Mouse (Mus musculus) layer of hippocampus, adult 9-11 months (tissue): Measurements from ENCODE around the gene Nptx1.

Source experiments
- DNase-seq: peaks from one replicate; pipeline ENCODE4 v3.0.0; 2022

Nptx1 gene

DNA sequence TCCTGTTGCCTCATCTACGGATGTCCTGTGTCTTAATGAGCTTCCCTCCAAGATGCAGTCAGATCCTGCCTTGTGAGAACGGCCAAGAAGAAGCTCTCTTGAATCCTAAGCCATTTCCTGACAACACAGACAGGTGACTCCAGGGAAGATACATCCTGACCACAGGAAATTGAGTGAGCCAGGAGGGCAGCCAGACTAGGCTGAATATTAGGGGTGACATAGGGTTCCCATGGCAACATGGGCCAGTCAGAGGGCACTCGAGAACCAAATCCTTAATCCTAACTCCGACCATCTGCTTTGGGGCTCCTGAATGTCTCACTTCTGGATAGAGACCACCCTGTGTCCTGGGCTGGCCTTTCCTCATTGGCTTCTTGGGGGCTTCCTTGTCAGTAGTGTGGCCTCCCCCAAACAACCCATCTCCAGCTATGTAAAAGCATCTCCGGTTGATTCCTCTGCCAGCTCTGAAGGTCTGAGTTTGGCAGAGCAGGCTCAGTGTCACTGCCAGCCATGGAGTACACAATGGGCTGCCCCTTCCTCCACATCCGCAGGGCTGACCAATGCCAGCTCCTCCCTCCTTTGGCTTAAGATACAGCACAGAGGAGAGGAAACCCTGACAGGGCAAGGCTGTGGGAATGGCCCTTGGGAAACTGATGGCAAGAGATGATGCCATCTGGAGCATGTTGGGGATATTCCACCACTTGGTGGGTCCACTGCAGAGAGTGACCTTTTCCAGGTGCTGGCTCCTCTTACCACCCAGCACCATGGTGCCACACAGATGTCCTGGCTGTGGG lies 25.4 kb downstream of the Nptx1 start:
- no peak for DNase-seq

DNA sequence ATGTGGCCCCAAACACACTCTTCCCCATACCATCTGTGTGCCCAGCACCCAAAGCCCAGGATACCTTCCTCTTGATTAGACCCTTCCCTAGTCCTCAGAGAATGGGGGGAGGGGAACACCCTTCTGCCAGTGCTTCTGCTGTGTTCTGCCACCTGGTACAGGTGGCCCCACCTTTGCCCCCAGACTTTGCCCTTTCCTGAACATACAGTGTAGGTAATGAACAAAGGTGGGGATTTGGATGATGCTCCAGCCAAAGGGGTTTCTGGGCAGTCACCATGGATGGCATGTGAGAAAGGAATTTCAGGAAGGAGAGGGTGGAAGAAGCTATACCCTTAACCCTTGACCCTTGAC lies 26.9 kb downstream of the Nptx1 start:
- no peak for DNase-seq

DNA sequence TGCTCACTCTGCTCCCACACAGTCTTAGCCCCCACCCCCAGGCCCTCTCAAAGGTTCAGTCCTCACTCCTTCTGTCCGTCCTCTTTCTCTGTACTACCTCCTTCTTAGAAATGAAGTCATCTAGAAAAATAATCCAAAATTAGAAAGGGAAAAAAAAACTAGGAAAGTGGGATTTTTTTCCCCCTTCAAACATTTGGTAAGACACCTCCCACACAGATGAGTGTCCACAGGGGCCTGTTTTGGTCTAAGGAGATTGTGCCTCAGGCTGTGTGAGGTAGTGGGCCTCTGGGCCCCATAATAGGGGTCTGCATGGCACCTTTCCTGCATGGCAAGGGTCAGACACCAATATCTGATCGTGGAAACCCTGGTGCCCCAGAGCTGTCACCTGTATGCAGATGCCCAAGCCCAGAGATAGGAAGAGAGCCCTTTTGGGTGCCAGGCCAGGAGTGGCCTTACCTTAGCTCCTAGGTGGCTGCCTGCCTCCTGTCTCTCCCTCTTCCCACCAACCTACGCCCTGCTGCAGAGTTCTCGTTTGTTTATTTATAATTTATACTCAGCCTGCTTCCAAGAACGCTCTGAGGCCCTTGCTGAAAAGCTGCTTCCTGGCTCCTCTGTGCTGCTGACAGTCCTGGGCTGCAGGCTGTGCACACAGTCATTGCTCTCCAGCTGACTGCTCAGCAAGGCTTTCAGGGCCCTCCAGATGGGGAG lies 27.4 kb downstream of the Nptx1 start:
- DNase-seq, result peak; percentile 59

DNA sequence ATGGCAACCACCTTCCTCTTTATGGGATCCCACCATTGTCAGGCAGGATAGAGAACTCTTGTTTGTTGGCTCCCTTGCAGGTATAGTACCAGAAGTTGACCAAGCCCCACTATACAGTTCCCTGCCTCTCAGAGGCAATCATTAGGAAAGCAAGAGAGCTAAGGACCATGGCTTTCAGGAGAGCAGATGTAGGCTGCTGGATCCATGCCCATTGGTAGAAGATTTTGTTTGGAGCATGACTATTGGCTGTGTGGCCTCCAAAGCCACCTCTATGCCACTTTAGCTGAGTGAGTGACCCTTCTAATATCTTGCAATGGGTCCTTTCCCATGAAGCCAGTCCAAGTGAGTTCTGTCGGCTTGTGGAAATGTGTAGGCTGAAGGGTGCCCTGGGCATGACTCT lies 28.2 kb downstream of the Nptx1 start:
- no peak for DNase-seq

DNA sequence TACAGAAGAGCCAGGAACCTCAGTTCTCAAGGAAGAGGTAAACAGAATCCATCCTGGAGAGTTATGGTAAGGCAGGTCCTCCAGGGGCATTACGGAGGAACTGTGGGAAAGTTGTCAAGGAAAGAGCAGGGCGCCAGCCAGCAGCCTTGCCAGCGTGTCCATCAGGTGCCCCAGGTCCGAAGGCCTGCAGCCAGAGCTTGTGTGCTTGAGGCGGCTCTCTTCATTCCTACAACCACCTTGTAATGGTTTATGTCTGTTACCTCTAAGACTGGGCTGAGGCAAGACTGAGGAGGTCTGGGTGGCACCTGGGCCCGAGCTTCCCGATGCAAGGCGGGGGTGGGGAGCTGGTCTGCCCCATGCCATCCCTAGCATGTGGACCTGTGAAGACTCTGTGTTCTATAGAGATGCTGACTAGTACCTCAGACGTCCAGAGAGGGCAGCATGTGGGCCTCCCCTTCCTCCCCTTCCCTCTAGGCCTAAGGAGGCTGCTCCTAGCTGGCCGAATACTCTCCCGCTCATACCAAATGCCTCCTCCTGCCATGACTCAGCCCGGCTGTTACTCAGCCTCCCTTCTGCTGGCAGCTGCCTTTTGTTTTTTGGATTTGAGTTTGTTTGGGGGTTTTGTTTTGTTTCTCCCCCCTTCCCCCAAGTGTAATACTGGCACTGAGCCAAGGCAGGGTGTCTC lies 30.7 kb downstream of the Nptx1 start:
- peak; percentile 72 for DNase-seq

DNA sequence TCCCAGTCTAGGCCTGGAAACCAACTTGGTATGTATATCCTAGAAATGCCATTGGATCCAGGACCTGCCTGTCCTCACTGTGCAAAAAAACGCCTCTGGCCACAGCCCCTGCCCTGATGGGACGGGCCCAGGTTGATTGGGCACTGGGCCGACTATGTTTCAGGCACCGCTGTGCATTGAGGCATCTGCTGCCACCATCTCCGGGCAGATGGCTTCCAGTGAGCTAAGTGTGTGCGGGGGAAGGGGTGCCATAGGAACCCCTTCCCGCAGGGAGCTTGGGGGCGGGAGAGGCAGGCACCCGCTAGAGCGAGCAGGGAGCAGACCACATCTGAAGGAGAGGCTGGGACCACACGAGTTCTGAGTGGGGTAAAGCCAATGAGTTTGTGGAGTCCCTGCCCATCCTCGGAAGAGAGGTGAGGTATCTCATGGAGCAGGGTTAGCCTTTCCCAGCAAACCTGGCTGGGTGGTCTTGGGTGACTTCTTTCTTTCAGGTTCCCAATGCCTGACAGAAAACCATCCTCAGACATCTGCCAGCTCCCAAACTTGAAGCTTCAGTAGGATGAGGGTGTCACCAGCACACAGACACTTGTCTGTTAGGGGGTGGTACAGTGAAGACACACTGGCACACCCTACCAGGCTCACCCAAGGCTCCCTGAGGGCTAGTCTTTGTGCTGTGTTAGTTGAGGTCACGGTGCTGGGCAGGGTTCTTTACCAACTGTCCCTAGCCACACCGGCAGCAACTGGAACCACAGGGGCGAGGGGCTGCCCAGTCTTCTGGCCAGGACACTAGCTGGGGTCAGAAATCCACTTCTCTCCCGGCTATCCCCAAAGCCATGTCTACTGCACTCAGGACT lies 31.5 kb downstream of the Nptx1 start:
- DNase-seq, result peak; percentile 88

DNA sequence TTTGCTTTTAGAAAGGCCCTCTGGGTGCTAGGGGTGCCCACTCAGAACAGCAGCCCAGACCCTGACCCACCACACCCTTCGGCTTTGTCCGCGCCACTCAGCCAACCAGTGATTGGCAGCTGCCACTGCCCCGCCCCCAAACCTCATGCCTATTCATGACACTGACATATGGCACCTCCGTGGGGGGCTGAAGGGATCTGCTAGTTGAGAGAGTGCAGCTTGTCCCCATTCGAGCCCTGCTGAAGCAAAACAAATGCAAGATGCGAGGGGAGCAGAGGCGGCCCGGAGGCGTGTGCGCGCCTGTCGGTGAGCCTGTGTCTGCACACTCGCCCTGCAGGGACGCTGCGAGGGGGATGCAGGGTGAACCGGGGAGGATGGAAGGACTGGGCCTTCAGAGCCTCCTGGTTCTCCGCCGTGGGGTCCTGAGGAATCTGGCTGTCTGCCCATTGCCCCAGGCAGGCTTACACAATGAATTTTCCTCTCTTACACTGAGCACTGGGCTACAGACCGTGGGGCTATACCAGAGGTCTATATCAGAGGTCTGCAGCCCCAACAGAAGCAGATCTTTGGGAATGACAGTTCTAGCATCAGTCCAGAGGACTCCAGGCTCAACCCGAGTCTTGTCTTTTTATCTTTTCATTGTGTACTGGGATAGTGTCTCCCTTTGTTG lies 32.5 kb downstream of the Nptx1 start:
- DNase-seq, result peak; percentile 89

DNA sequence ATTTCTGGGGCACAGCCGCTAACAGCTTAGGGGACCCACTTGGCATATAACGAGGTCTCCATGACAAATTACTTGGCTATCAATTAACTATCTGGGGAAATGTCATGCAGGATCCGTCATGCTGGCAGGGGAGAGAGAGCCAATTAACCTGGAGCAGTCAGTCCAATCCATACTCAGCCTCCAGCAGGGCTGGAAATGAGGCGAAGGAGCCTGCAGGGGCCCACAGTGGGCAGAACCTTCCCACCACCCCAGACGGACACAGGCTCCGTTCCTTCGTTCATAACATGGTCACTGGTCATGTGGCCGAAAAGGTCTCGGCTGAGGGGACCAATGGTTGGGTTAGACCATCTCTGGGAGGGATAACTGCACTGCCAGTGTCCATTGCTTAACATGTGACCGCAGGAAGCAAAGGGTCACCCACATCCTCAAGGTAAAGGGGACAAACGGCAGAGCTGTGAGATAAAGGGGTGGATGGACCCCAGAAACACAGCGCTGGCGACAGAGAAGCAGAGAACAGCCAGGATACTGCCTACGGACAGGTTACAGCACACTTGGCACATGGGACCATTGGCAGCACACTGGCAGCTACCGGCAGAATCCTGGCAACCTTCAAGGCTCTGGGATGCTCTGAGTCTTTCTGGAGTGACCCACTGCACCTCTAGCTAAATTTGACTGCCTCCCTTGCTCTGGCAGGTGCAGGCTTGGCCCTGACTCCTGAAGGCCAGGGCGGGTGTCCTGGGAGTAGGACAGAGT lies 33.3 kb downstream of the Nptx1 start:
- DNase-seq, result no peak

DNA sequence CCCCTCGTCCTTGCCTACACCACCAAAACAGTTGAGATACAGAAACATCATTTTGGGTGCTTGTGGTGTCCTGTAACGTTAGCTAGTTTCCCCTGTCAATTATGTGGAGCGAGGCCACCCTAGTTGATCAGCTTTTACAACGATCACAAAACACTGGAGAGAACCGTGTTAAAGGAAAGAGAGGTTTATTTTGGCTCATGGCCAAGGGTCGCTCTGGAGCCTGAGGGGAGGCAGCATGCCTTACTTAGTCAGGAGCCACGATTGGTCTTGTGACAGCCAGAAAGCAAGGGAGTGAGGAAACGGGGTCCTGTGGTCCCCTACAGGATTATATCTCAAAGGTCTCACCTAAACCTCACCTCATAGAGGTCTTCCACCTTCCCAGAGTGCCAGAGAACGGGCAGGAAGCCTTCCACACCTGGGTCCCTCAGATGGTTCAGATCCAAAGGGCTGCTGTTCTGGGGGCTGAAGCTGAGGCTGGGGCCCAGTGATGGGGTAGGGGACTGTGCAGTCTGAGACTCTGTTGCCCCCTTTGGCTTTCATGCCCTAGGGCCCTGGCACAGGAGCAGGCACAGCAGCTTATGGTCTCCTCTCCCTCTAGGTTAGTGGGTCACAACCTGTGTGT lies 34.4 kb downstream of the Nptx1 start:
- DNase-seq, result no peak

DNA sequence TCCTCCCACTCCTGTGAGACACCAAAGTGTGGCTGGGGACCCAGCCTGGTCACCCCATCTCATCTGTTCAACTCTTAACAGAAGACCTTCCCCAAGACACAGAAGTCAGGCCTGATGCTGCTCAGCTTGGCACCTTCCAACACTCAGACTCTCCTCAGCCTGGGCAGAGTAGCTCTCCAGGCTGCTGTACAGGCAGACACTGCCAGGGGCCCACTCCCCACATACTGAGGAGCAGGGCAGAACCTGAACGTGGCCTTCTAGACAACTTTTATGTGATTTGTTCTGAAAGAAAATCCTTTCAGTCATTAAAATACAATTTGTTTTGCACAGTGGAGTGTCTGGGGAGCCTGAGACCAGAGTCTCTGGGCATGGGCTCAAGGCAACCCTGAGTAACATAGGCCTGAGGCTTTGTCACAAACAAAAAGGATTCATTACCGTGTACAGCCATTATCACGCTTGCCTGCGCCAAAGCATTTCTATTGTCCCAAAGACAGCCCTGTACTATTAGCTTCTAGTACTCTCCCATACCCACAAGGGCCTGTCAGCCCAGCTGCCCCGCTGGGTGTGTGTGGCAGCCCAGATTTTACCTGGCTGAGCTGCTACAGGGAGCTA lies 38.3 kb downstream of the Nptx1 start:
- DNase-seq, result no peak

DNA sequence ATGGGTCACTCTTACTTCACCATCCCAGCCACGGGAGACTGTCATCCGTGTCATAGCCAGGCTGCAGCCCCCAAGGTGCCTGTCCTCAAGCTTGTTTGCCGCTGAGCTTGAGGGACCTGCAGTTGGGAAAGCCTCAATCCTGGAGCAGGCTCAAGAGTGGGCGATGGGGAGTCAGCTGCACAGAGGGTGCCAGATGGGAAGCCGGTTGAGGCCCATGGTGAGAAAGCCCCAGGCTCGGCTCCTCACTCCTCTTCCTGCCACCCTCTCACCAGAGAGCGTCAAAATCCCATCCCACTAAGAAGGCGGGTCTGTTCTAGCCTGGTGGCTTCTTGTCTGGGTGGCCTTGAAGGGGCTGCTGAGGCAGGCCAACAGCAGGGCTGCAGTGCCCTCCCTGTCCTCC lies 39.8 kb downstream of the Nptx1 start:
- DNase-seq, result peak; percentile 85

DNA sequence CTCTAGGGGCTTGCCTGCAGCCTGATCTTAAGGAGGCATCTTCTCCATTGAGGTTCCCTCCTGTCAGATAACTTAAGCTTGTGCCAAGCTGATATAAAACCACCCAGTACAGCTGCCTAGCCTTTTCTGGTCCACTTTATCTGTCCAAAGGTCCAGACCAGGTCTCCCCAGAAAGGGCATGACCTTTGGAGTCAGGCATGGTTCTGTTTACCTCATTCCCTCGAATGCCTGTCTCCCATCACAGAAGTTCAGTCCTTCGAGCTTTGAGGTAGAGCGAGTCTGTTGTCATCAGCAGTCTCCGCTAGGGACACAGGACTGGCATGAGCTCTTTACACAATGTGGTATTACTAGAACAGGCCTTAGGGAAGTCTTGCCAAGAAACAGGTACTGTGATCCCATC lies 41.2 kb downstream of the Nptx1 start:
- no peak for DNase-seq

DNA sequence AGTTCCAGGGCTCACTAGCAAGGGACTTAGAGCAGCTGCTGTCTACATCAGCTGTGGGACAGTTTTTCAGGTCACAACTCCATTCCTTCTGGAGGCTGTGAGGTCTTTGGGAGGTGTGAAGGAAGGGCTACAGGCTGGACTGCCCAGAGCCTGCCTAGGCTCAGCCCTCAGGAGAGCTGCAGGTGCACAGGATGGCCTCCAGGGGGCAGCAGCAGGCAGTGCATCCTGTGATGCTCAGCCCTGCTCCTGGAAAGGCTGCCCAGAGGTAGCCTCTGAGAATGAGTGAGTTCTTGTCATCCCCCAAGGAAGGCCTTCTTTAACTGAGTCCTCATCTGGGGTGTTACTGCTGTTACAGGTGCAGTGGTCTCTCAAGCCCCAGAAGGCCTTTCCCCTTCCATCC lies 43.9 kb downstream of the Nptx1 start:
- DNase-seq, result peak; percentile 45

DNA sequence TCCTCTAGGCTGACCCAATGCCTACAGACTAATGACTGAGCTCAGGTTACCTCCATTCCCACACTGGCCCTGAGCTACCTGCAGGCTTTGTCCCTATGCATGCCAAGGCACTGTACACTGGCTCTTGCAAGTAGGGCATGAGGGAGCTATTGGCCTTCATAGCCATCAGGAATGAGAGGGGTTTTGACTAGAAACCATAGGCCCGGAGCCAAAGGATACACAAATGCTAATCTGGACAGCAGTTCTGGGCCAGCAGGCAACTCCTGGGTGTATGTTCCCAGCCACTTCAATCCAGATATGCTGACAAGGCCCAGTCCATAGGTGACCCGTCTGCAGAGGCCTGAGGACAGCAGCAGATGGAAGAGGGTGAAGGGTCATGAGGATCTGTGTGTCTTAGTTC lies 47.5 kb downstream of the Nptx1 start:
- DNase-seq, result no peak

DNA sequence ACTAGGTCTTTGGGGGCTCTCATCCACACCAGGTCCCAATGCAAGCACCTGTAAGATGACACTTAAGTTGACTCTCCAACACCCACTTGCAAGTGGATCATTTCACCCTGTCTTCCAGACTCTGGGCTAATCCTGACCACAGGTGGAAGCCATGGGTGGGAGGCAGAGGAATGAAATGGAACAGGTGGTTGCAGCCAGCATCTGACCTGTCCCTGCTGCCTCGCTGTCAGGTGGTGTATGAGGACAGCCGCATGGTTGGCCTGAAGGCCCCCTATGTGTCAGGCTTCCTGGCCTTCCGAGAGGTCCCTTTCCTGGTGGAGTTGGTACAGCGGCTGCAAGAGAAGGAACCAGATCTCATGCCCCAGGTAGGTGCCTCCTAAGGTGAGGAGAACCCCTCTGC lies 48.3 kb downstream of the Nptx1 start:
- no peak for DNase-seq

DNA sequence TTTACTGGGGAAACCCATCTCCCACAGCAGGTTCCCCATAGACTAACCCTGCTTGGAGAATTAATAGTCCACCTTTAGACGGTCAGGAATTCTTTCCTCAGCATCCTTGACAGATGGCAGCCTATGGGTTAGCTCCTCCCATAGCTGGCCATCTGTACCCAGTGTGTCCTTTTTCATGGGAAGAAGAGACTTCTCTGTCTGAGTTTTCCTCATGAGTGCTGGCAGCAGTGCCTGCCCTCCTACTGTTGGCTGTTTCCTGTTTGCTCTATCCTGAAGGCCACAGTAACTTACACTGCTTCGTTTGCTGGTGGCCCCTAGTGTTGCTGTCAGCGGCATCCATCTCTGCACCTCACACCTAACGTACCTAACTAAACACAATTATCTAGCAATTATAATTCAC lies 50.1 kb downstream of the Nptx1 start:
- no peak for DNase-seq

DNA sequence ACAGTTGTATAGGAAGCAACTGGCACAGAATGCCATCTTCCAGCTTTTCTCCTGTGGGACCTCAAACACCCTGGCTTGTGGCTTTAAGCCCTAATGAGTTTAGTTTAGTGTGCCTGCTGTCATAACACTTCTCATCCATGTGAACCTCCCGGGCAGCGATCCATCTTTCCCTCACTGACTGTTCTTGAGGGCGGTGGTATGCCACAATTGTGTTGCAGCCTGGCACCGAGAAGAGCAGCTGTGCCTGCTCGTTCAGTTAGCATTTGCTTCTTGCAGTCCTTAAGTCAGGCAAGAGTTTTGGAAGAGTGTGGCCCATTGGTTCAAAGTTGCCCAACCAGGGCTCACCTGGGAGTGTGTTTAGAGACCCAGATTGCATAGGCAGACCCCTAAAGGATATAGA lies 51.4 kb downstream of the Nptx1 start:
- peak; percentile 87 for DNase-seq

DNA sequence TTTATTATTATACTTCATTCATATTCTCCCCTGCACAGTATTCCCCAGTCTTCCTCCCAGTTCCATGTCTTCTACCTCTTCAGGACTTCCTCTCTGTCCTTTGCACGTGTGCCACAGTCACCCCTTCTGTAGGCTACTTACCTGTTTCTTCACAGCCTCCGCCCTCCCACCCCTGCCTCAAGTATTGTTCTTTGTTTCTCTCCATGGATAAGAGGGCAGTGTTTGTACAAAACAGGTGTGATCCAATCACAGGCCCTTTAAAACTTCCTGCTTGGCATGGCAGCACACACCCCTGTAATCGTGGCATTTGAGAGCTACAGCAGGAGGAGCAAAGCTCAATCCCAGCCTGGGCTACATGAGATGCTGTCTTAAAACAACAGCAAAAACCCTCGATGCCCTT lies 54.0 kb downstream of the Nptx1 start:
- DNase-seq, result no peak

DNA sequence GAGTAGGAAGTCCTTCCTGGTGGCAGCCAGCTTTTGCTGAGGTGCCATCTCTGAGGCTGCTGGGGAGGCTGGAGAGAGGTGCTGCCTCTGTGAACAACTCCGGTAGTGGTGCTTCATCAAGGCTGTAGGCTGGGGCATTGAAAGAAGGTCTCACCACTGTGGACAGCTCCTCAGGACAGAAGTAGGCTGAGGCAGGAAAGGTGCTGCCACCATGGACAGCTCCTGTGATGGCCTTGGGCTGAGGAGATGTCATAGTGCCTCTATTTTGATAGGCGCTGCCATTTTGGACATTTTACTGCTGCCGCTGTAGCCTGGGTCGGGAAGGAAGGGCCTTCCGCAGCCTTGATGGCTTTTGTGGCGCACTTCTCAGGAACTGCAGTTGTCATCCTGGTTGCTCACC lies 54.7 kb downstream of the Nptx1 start:
- DNase-seq, result no peak

DNA sequence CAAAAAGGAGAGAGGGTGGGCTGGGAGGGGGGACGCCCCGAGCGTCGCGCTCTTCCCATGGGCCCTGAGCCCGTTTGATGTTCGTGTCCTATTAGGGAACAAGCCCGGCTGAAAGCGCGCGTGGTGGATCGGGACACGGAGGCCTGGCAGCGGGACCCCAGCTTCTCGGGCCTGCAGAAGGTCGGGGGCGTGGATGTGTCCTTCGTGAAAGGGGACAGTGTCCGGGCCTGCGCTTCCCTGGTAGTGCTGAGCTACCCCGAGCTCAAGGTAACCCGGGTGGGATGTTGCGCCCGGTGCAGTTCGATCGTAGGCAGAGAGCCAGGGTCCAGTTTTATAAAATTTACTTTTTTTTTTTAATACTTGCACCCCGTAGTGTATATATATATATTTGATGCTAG lies 55.9 kb downstream of the Nptx1 start:
- DNase-seq, result no peak
